Mouse (Mus musculus): ENCODE measurements around the gene Smtnl2. TPM values are rescaled to one million over a fixed set of nuclear protein-coding genes. Genes with fewer than 3 reads are reported as not detected.
A peak's percentile ranks its signal among the peaks of the same experiment; 100 is the strongest.
"Not testable (repeated sequence)": the region's sequence is repeated elsewhere in the genome, so short reads cannot be mapped to it uniquely, and the experiment has no call there.

Gene Smtnl2
- polyA plus RNA-seq (2015; fragmentation: Nextera tagmentation; extraction: Ambion mirVana): 25.1 and 26.7 TPM in 2 replicates

- ATAC-seq (ENCODE audit: insufficient number of reproducible peaks, insufficient read depth, low FRiP score, low TSS enrichment, low read depth): peak; percentile 83
- under 1% methylated on average over 84 of the region's 86 CpGs for WGBS
- Histone ChIP-seq H3K4me3 (peak within 1 kb of the TSS; percentile 66), H3K27me3 (peaks cover 47% of the 10 kb centered on the region), H3K9me3 (no peaks in the 10 kb centered on the region), H3K36me3 (no peaks in the 10 kb centered on the region), H3K27ac (0 out of 2 replicates have a peak within 1 kb of the TSS, but pooled peaks have one; percentile 48), H3K4me2 (peak within 1 kb of the TSS; percentile 99), H3K9ac (peak within 1 kb of the TSS; percentile 73), H3K4me1 (peaks cover 29% of the 10 kb centered on the region)
These were observed at the start of gene Smtnl2 for GRCm38 (mm10) chr11:72411093-72411921. Gene Smtnl2, minus strand, starts transcription at chr11:72411713.

DNA sequence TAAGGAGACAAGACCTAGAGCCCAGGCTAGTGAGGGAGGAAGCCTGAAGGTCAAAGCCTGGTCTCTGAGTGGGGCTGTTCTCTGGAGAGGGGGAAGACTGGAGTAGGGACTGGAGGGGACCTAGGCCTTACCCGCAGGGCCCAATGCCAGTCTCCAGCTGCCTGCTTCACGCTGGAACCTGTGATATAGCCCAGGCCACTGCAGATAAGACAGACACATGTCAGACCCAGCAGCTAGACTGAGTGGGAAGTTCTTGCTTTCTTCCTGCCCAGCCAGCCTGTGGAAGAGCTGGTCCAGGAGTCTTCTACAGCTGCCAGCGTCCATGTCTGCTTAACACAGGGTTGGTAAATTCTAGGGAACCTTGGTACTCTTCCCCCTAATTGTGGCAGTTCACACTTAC, 47.0 kb upstream of the Smtnl2 start:
- 78% methylated on average over 3 of the region's 3 CpGs for WGBS
- Histone ChIP-seq H3K36me3 (no peaks in the 10 kb centered on the region), H3K27ac (peak overlapping the region; percentile 28; the same call in 1 of the 2 replicates)

GRCm38 (mm10) chr11:72457995-72458496, 46.5 kb upstream of the Smtnl2 start:
- Histone ChIP-seq H3K4me1 (no peaks in the 10 kb centered on the region), H3K4me3 (no peak overlapping the region), H3K36me3 (peaks cover 2% of the 10 kb centered on the region; the same call in 1 of the 2 replicates), H3K9me3 (no peaks in the 10 kb centered on the region), H3K27ac (peak overlapping the region; percentile 28; the same call in 1 of the 2 replicates), H3K27me3 (no peaks in the 10 kb centered on the region), H3K9ac (no peak overlapping the region), H3K4me2 (no peak overlapping the region)
- 36% methylated on average over 12 of the region's 12 CpGs for WGBS
- no peak for ATAC-seq (ENCODE audit: insufficient number of reproducible peaks, insufficient read depth, low FRiP score, low TSS enrichment, low read depth)

More for the DNA sequence above, 47.0 kb upstream of the Smtnl2 start:
- H3K9me3 ChIP-seq: no peaks in the 10 kb centered on the region
- no peak overlapping the region for H3K4me3 ChIP-seq
- no peaks in the 10 kb centered on the region for H3K4me1 ChIP-seq
- no peak overlapping the region for H3K4me2 ChIP-seq
- H3K27me3 ChIP-seq: no peaks in the 10 kb centered on the region
- H3K9ac ChIP-seq: no peak overlapping the region
- no peak for ATAC-seq (ENCODE audit: insufficient number of reproducible peaks, insufficient read depth, low FRiP score, low TSS enrichment, low read depth)

GRCm38 (mm10) chr11:72455694-72456093, 44.2 kb upstream of the Smtnl2 start:
- no peak for ATAC-seq (ENCODE audit: insufficient number of reproducible peaks, insufficient read depth, low FRiP score, low TSS enrichment, low read depth)
- H3K9me3 ChIP-seq: no peaks in the 10 kb centered on the region
- H3K27me3 ChIP-seq: no peaks in the 10 kb centered on the region
- WGBS: 25% methylated on average over 5 of the region's 5 CpGs
- no peak overlapping the region for H3K4me3 ChIP-seq
- H3K36me3 ChIP-seq: peaks cover 25% of the 10 kb centered on the region
- H3K9ac ChIP-seq: 0 out of 2 replicates have a peak overlapping the region, but pooled peaks have one; percentile 21
- no peaks in the 10 kb centered on the region for H3K4me1 ChIP-seq
- no peak overlapping the region for H3K4me2 ChIP-seq
- no peak overlapping the region for H3K27ac ChIP-seq

DNA sequence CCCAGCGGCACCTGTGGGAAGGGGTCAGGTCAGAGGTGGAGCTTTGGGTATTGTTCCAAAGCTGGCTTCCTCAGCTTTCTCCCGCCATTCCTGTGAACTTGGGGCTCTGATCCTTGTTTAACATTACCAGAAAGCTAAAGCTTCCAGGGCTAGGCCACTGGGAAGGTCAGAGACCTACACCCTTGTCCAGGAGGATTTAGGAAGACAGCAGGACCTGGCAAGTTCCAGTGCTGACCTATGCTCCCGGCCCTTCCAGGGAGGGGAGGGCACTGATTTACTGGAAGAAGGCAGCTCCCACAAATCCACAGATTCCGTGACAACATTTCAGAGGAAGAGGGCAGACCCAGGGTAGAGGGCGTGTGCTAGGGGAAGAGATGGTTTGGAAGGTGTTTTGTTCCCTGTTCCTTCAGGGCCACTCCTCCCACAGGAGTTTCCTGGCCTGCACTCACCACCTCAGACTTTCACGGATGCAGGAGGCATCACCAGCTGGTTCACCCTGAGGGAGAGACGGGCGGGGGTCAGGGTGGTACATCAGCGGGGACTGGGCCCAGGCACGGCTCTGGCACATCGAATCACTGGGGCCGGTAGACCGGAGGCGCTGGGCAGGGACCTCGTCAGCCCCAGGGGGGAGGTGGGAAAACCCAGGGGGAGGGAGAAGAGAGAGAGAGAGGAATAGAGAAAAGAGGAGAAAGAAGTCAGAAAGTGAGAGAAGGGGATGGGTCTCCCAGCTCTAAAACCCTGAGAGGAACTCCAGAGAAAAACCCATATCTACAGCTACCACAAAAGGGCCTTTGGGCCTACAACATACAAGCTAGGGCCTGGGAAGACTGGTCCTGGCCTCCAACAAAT, 41.8 kb upstream of the Smtnl2 start:
- Histone ChIP-seq H3K36me3 (peaks cover 48% of the 10 kb centered on the region), H3K27me3 (no peaks in the 10 kb centered on the region), H3K4me3 (no peak overlapping the region), H3K4me1 (no peaks in the 10 kb centered on the region), H3K4me2 (no peak overlapping the region), H3K9ac (no peak overlapping the region), H3K9me3 (no peaks in the 10 kb centered on the region), H3K27ac (no peak overlapping the region)
- no peak for ATAC-seq (ENCODE audit: insufficient number of reproducible peaks, insufficient read depth, low FRiP score, low TSS enrichment, low read depth)
- 49% methylated on average over 15 of the region's 15 CpGs for WGBS

DNA sequence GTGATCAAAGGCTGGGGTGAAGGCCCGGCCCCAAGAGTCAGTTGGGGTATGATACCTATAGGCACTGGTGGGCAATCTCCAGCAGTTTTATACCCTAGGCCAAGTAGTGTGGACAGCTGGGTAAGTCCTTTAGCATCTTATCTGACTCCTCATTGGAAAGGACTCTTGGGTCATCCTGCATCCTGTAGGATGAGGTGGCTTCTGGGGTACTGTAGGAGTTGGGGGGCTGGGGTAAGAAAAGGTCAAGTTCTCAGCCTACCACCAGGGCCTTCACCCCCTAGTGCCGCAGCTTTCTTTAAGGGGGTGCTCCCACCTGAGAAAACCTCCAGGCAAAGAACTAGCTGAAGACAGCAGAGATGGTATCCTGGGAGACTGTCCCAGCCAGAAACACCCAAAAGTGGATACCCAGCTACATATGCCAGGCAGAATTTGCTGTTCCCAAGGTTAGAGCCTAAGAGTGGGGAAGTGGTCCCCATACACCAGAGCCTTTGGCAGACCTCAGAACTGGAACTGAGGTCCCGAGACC, 40.7 kb upstream of the Smtnl2 start:
- ATAC-seq (ENCODE audit: insufficient number of reproducible peaks, insufficient read depth, low FRiP score, low TSS enrichment, low read depth): no peak
- H3K9ac ChIP-seq: no peak overlapping the region

GRCm38 (mm10) chr11:72447475-72447874, 36.0 kb upstream of the Smtnl2 start:
- 84% methylated on average over 8 of the region's 8 CpGs for WGBS
- Histone ChIP-seq H3K27ac (no peak overlapping the region), H3K9ac (no peak overlapping the region), H3K9me3 (no peaks in the 10 kb centered on the region), H3K4me1 (peaks cover 2% of the 10 kb centered on the region), H3K27me3 (no peaks in the 10 kb centered on the region), H3K4me2 (no peak overlapping the region), H3K4me3 (no peak overlapping the region), H3K36me3 (peaks cover 100% of the 10 kb centered on the region)
- no peak for ATAC-seq (ENCODE audit: insufficient number of reproducible peaks, insufficient read depth, low FRiP score, low TSS enrichment, low read depth)

More for the DNA sequence above, 40.7 kb upstream of the Smtnl2 start:
- Histone ChIP-seq H3K9me3 (no peaks in the 10 kb centered on the region), H3K27me3 (no peaks in the 10 kb centered on the region), H3K4me3 (no peak overlapping the region), H3K27ac (no peak overlapping the region), H3K36me3 (peaks cover 60% of the 10 kb centered on the region), H3K4me1 (no peaks in the 10 kb centered on the region), H3K4me2 (no peak overlapping the region)
- WGBS: 84% methylated on average over 3 of the region's 3 CpGs

- H3K9ac ChIP-seq: no peak overlapping the region
- ATAC-seq (ENCODE audit: insufficient number of reproducible peaks, insufficient read depth, low FRiP score, low TSS enrichment, low read depth): no peak
- H3K27me3 ChIP-seq: no peaks in the 10 kb centered on the region
- peaks cover 9% of the 10 kb centered on the region for H3K4me1 ChIP-seq
- no peak overlapping the region for H3K27ac ChIP-seq
- H3K9me3 ChIP-seq: no peaks in the 10 kb centered on the region
- no peak overlapping the region for H3K4me3 ChIP-seq
- WGBS: 87% methylated on average over 6 of the region's 6 CpGs
- H3K36me3 ChIP-seq: peaks cover 94% of the 10 kb centered on the region
- H3K4me2 ChIP-seq: no peak overlapping the region
These were observed 35.0 kb upstream of the Smtnl2 start for GRCm38 (mm10) chr11:72446311-72447105.

DNA sequence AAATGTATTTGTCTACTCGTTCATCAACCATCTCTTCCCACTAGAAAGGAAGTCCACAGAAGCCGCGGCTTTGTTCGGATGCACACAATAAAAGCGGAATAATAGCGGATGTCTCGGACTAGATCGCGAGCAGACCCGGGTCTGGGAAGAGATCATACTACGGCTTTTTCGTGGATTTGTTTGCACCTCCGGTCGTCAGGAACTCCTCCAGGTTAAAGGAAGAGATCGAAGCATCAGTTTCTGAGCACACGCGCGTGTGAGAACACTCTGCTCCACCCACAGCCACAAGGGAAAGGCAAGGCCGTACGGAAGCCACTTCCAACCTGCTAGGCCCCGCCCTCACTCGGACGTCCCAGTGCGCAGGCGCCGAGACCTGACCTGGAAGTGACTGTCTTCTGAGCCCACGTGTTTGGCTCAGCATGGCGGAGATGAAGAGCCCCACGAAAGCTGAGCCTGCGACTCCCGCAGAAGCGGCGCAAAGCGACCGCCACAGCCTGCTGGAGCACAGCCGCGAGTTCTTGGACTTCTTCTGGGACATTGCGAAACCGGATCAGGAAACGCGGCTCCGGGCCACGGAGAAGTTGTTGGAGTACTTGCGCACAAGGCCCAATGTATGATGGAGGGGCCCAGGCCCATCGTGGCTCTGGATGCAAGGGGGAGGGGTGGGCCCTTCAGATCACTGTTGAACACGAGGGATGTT, 29.6 kb upstream of the Smtnl2 start, which contains the start of gene Mybbp1a:
Gene Mybbp1a, plus strand, starts transcription at position 391 of the 700 bp plus-strand sequence.
- peak within 1 kb of the TSS; percentile 85 for H3K27ac ChIP-seq
- under 1% methylated on average over 46 of the region's 46 CpGs for WGBS
- peak; percentile 82 for ATAC-seq (ENCODE audit: insufficient number of reproducible peaks, insufficient read depth, low FRiP score, low TSS enrichment, low read depth)
- H3K9me3 ChIP-seq: no peaks in the 10 kb centered on the region
- H3K27me3 ChIP-seq: no peaks in the 10 kb centered on the region
- H3K4me2 ChIP-seq: peak within 1 kb of the TSS; percentile 79
- peaks cover 40% of the 10 kb centered on the region for H3K36me3 ChIP-seq
- peaks cover 9% of the 10 kb centered on the region for H3K4me1 ChIP-seq
- peak within 1 kb of the TSS; percentile 92 for H3K9ac ChIP-seq
- H3K4me3 ChIP-seq: peak within 1 kb of the TSS; percentile 76

- H3K36me3 ChIP-seq: peaks cover 34% of the 10 kb centered on the region
- peak overlapping the region; percentile 79 for H3K4me2 ChIP-seq
- ATAC-seq (ENCODE audit: insufficient number of reproducible peaks, insufficient read depth, low FRiP score, low TSS enrichment, low read depth); H3K4me1 ChIP-seq; H3K27me3 ChIP-seq; H3K9me3 ChIP-seq: not testable (repeated sequence)
- peak overlapping the region; percentile 76 for H3K4me3 ChIP-seq
- peak overlapping the region; percentile 85 for H3K27ac ChIP-seq
- WGBS: 47% methylated on average over 6 of the region's 6 CpGs
- H3K9ac ChIP-seq: peak overlapping the region; percentile 92
These were observed 29.1 kb upstream of the Smtnl2 start for GRCm38 (mm10) chr11:72440597-72440964.

All from embryonic facial prominence, embryonic 13.5 days (tissue).